Mouse (Mus musculus) cerebellum, postnatal 36 days (tissue): ENCODE data around the gene Nfia.

Experiments used
- DNase-seq, 2 experiments: peaks; one replicate each; pipeline ENCODE4 v3.0.0; 2021 to 2022; ENCODE audit warnings: mixed read lengths in 2 of 2

Gene Nfia

GRCm38 (mm10) chr4:97914348-97914747, 141.8 kb downstream of the Nfia start:
- DNase-seq, result peak in 1 of 2 experiments; percentile 16

- DNase-seq, result peak in 1 of 2 experiments; percentile 14
These were observed 142.2 kb downstream of the Nfia start for GRCm38 (mm10) chr4:97914761-97915160.

GRCm38 (mm10) chr4:97917568-97917967, 145.0 kb downstream of the Nfia start:
- DNase-seq, result peak in 1 of 2 experiments; percentile 5

- peak in 1 of 2 experiments; percentile 4 for DNase-seq
These were observed 146.1 kb downstream of the Nfia start for GRCm38 (mm10) chr4:97918675-97919074.

- DNase-seq, result no peak
These were observed 147.2 kb downstream of the Nfia start for GRCm38 (mm10) chr4:97919773-97920172.

GRCm38 (mm10) chr4:97920287-97921079, 147.9 kb downstream of the Nfia start:
- peak; percentile 66 to 69 for DNase-seq

- DNase-seq, result no peak
These were observed 149.1 kb downstream of the Nfia start for GRCm38 (mm10) chr4:97921682-97922081.

- peak in 1 of 2 experiments; percentile 29 for DNase-seq
These were observed 150.7 kb downstream of the Nfia start for GRCm38 (mm10) chr4:97923248-97923647.

GRCm38 (mm10) chr4:97923876-97924316, 151.4 kb downstream of the Nfia start:
- DNase-seq, result peak; percentile 40 to 72

GRCm38 (mm10) chr4:97924414-97924813, 151.9 kb downstream of the Nfia start:
- DNase-seq, result peak; percentile 38 to 46

- DNase-seq, result no peak
These were observed 152.3 kb downstream of the Nfia start for GRCm38 (mm10) chr4:97924855-97925254.

GRCm38 (mm10) chr4:97925644-97926043, 153.1 kb downstream of the Nfia start:
- DNase-seq, result no peak

- no peak for DNase-seq
These were observed 154.2 kb downstream of the Nfia start for GRCm38 (mm10) chr4:97926607-97927308.

- DNase-seq, result no peak
These were observed 154.7 kb downstream of the Nfia start for GRCm38 (mm10) chr4:97927309-97927656.

- DNase-seq, result no peak
These were observed 163.8 kb downstream of the Nfia start for GRCm38 (mm10) chr4:97936371-97936770.

- peak in 1 of 2 experiments; percentile 42 for DNase-seq
These were observed 164.4 kb downstream of the Nfia start for GRCm38 (mm10) chr4:97936912-97937311.

- DNase-seq, result peak; percentile 66
These were observed 167.0 kb downstream of the Nfia start for GRCm38 (mm10) chr4:97939492-97939891.

GRCm38 (mm10) chr4:97939920-97940520, 167.5 kb downstream of the Nfia start:
- no peak for DNase-seq

- DNase-seq, result no peak
These were observed 169.1 kb downstream of the Nfia start for GRCm38 (mm10) chr4:97941616-97942015.

GRCm38 (mm10) chr4:97944309-97944708, 171.8 kb downstream of the Nfia start:
- no peak for DNase-seq

- DNase-seq, result no peak
These were observed 174.9 kb downstream of the Nfia start for GRCm38 (mm10) chr4:97947484-97947883.

- DNase-seq, result no peak
These were observed 175.7 kb downstream of the Nfia start for GRCm38 (mm10) chr4:97948250-97948649.

- no peak for DNase-seq
These were observed 178.0 kb downstream of the Nfia start for GRCm38 (mm10) chr4:97950341-97951071.
